Mouse (Mus musculus): ENCODE results near the gene Gm906. TPM values are rescaled to one million over a fixed set of nuclear protein-coding genes. Genes with fewer than 3 reads are reported as not detected.
"Not testable (repeated sequence)": the region's sequence is repeated elsewhere in the genome, so short reads cannot be mapped to it uniquely, and the experiment has no call there.

Gm906 gene
- not detected in 2 replicates for total RNA-seq (2015; ENCODE audit: low replicate concordance)
- not detected in 2 replicates for total RNA-seq (2017; ENCODE audit: low replicate concordance)

- not testable (repeated sequence) for ATAC-seq (replicated peaks; ENCODE audit: low FRiP score, poor library complexity, severe bottlenecking)
These were observed at the start of gene Gm906 for GRCm38 (mm10) chr13:50250208-50250607. Gene Gm906 (minus strand): TSS chr13:50250308.

GRCm38 (mm10) chr13:50283308-50283707 lies 33.2 kb upstream of the Gm906 start:
- ATAC-seq (replicated peaks; ENCODE audit: low FRiP score, poor library complexity, severe bottlenecking) = not testable (repeated sequence)

GRCm38 (mm10) chr13:50236487-50236886 lies 13.6 kb downstream of the Gm906 start:
- ATAC-seq (replicated peaks; ENCODE audit: low FRiP score, poor library complexity, severe bottlenecking) = no peak

GRCm38 (mm10) chr13:50211842-50212241 lies 38.3 kb downstream of the Gm906 start:
- ATAC-seq (replicated peaks; ENCODE audit: low FRiP score, poor library complexity, severe bottlenecking) = not testable (repeated sequence)

- ATAC-seq (replicated peaks; ENCODE audit: low FRiP score, poor library complexity, severe bottlenecking) = not testable (repeated sequence)
These were observed 39.9 kb downstream of the Gm906 start for GRCm38 (mm10) chr13:50210191-50210590.

DNA sequence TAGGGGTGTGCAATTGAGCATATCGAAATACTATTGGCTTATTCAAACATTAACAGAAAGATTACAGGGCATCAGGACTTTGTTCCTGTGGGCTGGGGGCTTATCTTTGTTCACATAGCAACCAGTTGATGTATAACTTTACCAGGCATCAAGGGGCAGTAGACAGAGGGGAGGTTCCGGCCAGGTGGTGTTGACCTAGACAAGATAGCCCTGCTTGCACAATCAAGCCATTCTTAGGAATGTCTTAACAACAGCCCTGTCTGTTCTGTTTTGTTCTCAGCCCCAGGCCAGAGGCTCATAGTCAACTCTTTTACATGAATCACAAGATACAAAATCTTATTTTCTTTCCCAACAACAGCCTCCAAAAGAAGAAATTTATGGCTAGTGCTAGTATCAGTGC lies 40.5 kb downstream of the Gm906 start:
- ATAC-seq (replicated peaks; ENCODE audit: low FRiP score, poor library complexity, severe bottlenecking) = not testable (repeated sequence)

DNA sequence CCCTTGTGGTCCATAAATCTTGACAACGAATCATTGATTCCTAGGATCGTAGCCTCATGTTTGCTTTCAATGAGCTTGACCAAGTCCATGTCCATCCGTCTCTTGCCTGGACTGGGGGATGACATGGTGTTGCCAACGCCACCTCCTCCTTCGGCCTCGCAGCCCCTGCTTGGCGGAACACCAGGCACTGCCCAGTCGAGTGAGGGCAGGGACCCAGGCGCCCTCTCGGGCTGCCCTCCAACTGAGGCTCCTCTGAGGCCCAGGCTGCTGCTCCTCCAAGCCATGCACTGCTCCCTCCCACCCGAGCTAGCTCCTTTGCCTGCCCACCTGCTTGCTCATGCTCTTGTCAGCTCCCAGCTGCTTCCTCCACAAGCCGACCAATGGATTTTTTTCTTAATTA lies 42.1 kb downstream of the Gm906 start:
- ATAC-seq (replicated peaks; ENCODE audit: low FRiP score, poor library complexity, severe bottlenecking) = no peak

DNA sequence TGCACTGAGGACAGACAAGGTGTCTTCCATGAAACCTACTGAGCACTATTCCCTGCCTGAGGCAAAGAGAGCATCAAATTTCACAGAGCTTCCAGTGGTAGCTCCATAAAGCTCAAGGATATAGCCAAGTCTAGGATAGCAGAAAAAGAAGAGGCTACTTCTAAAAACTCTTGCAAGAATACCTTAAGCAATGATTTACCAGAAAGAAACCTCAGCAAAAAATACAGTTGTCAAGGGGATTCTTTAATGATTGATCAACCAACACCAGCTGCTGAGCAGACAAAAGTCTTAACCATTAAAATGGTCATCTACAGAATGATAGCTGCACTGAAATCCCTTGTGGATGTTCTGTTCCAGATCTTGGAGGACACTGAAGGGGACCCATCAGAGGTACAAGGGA lies 53.3 kb downstream of the Gm906 start:
- not testable (repeated sequence) for ATAC-seq (replicated peaks; ENCODE audit: low FRiP score, poor library complexity, severe bottlenecking)

Other genes with a start within 250 kb of the Gm906 start
- 3.3 TPM in 1 of 2 replicates, not detected in the other for gene Fbxw17, start 167.6 kb upstream of the Gm906 start, total RNA-seq (2015; ENCODE audit: low replicate concordance)
- gene Fbxw17, start 167.6 kb upstream of the Gm906 start, total RNA-seq (2017; ENCODE audit: low replicate concordance) = 1.4 and 4.2 TPM in 2 replicates
- not detected in 2 replicates for gene Gm47429, start 193.6 kb upstream of the Gm906 start, total RNA-seq (2015; ENCODE audit: low replicate concordance)
- not detected in 2 replicates for gene Gm47429, start 193.6 kb upstream of the Gm906 start, total RNA-seq (2017; ENCODE audit: low replicate concordance)
- not detected in 2 replicates for gene Nutm2, start 217.0 kb upstream of the Gm906 start, total RNA-seq (2015; ENCODE audit: low replicate concordance)
- not detected in 2 replicates for gene Nutm2, start 217.0 kb upstream of the Gm906 start, total RNA-seq (2017; ENCODE audit: low replicate concordance)

Data from erythroblast, adult 5-6 weeks (primary cell).